Mouse (Mus musculus) lung, embryonic 16.5 days (tissue): ENCODE measurements around the gene Sema7a. TPM values are rescaled to one million over a fixed set of nuclear protein-coding genes. Genes with fewer than 3 reads are reported as not detected.
A peak's percentile ranks its signal among the peaks of the same experiment; 100 is the strongest.

Experiments used
- ATAC-seq: fragments of 200-750 bp; cut with Nextera tagmentation; 2 replicates; pipeline ENCODE4 v1.8.0; 2017; ENCODE audit warnings: low read depth, mild to moderate bottlenecking, moderate library complexity
- H3K27ac ChIP-seq: fragments of 300-500 bp; sonication (generic); 2 replicates; pipeline ENCODE4 v1.5.1; 2014; ENCODE audit warnings: mild to moderate bottlenecking, control low read depth, low read length
- H3K27me3 ChIP-seq: fragments of 300-500 bp; sonication (generic); 2 replicates; pipeline ENCODE4 v1.6.1; 2014; ENCODE audit warnings: low read depth, low read length, mixed read lengths; ENCODE audit not compliant: control insufficient read depth, insufficient read depth
- H3K36me3 ChIP-seq: fragments of 300-500 bp; sonication (generic); 2 replicates; pipeline ENCODE4 v1.6.1; 2014; ENCODE audit warnings: low read length; ENCODE audit not compliant: control insufficient read depth, insufficient read depth
- H3K4me1 ChIP-seq: fragments of 300-500 bp; sonication (generic); replicated peaks from 2 replicates; pipeline ENCODE4 v1.6.1; 2014; ENCODE audit warnings: low read length, mixed read lengths; ENCODE audit not compliant: control insufficient read depth, insufficient read depth
- H3K4me2 ChIP-seq: fragments of 300-500 bp; sonication (generic); 2 replicates; pipeline ENCODE4 v1.6.1; 2014; ENCODE audit warnings: low read depth, low read length, control low read depth
- H3K4me3 ChIP-seq: fragments of 300-500 bp; sonication (generic); 2 replicates; pipeline ENCODE4 v1.5.1; 2014; ENCODE audit warnings: mild to moderate bottlenecking, low read length, control low read depth
- H3K9ac ChIP-seq: fragments of 300-500 bp; sonication (generic); 2 replicates; pipeline ENCODE4 v1.6.1; 2014; ENCODE audit warnings: low read length, control low read depth
- H3K9me3 ChIP-seq: fragments of 300-500 bp; sonication (generic); 2 replicates; pipeline ENCODE4 v1.6.1; 2016; ENCODE audit warnings: low read length; ENCODE audit not compliant: control insufficient read depth
- WGBS: fragments of 180-500 bp; shearing (Covaris S2); extraction: QIAGEN DNeasy Blood & Tissue Kit; methylation state at CpG from one replicate; pipeline ENCODE4 v1.1.7; 2014; 5-methylcytosine and 5-hydroxymethylcytosine counted together
- polyA plus RNA-seq: library from polyadenylated mRNA; unstranded; fragments of >200 nt; fragmentation: Nextera tagmentation; extraction: Ambion mirVana; gene quantifications from 2 replicates; pipeline ENCODE4 v1.2.1, GENCODE M21; 2015

The Sema7a gene
- polyA plus RNA-seq, 1 experiment from 2014 or later, result 0.74 TPM

- H3K4me1 ChIP-seq, result peaks cover 6% of the 10 kb centered on the region; the same call in 1 of the 2 replicates
- ATAC-seq, result peak; percentile 100
- H3K36me3 ChIP-seq, result peaks cover 3% of the 10 kb centered on the region; the same call in 1 of the 2 replicates
- H3K27ac ChIP-seq, result peak within 1 kb of the TSS; percentile 62
- H3K9ac ChIP-seq, result peak within 1 kb of the TSS; percentile 82
- WGBS, result 2% methylated on average over 47 of the region's 47 CpGs
- H3K27me3 ChIP-seq, result no peaks in the 10 kb centered on the region
- H3K4me2 ChIP-seq, result peak within 1 kb of the TSS; percentile 79
- H3K4me3 ChIP-seq, result peak within 1 kb of the TSS; percentile 67
- H3K9me3 ChIP-seq, result no peaks in the 10 kb centered on the region
Observed at GRCm38 (mm10) chr9:57910254-57911160, 29.4 kb upstream of the Sema7a start, which contains the start of gene Ubl7. Ubl7 (plus strand) TSS chr9:57910979.

- WGBS, result 93% methylated on average over 5 of the region's 5 CpGs
- Histone ChIP-seq H3K36me3 (peaks cover 4% of the 10 kb centered on the region; the same call in 1 of the 2 replicates), H3K27ac (no peak overlapping the region), H3K27me3 (no peaks in the 10 kb centered on the region), H3K4me2 (no peak overlapping the region), H3K4me1 (peaks cover 6% of the 10 kb centered on the region; the same call in 1 of the 2 replicates), H3K4me3 (no peak overlapping the region), H3K9me3 (no peaks in the 10 kb centered on the region), H3K9ac (no peak overlapping the region)
- ATAC-seq, result no peak
Observed at GRCm38 (mm10) chr9:57912571-57912970, 27.3 kb upstream of the Sema7a start.

- Histone ChIP-seq H3K36me3 (peaks cover 50% of the 10 kb centered on the region), H3K27ac (no peak overlapping the region), H3K9me3 (no peaks in the 10 kb centered on the region), H3K9ac (no peak overlapping the region), H3K4me2 (no peak overlapping the region), H3K4me3 (no peak overlapping the region), H3K4me1 (no peaks in the 10 kb centered on the region), H3K27me3 (no peaks in the 10 kb centered on the region)
- 89% methylated on average over 9 of the region's 9 CpGs for WGBS
- no peak for ATAC-seq
Observed at GRCm38 (mm10) chr9:57921491-57922060, 18.3 kb upstream of the Sema7a start.

- Histone ChIP-seq H3K27ac (no peak overlapping the region), H3K9me3 (no peaks in the 10 kb centered on the region), H3K4me1 (no peaks in the 10 kb centered on the region), H3K9ac (no peak overlapping the region), H3K4me2 (no peak overlapping the region), H3K27me3 (no peaks in the 10 kb centered on the region), H3K36me3 (peaks cover 54% of the 10 kb centered on the region), H3K4me3 (no peak overlapping the region)
- ATAC-seq, result no peak
- WGBS, result 91% methylated on average over 5 of the region's 5 CpGs
Observed at GRCm38 (mm10) chr9:57922381-57922780, 17.5 kb upstream of the Sema7a start.

GRCm38 (mm10) chr9:57923046-57923445 is 16.9 kb upstream of the Sema7a start:
- WGBS, result 90% methylated on average over 3 of the region's 3 CpGs

GRCm38 (mm10) chr9:57931166-57931767 is 8.6 kb upstream of the Sema7a start:
- H3K9me3 ChIP-seq, result no peaks in the 10 kb centered on the region
- 56% methylated on average over 5 of the region's 5 CpGs for WGBS
- no peaks in the 10 kb centered on the region; the same call in 1 of the 2 replicates for H3K4me1 ChIP-seq
- no peak overlapping the region for H3K9ac ChIP-seq
- H3K27me3 ChIP-seq, result no peaks in the 10 kb centered on the region
- peaks cover 18% of the 10 kb centered on the region; the same call in 1 of the 2 replicates for H3K36me3 ChIP-seq
- no peak overlapping the region for H3K4me2 ChIP-seq
- ATAC-seq, result peak; percentile 74
- H3K4me3 ChIP-seq, result no peak overlapping the region
- peak overlapping the region; percentile 76 for H3K27ac ChIP-seq

More at GRCm38 (mm10) chr9:57923046-57923445, 16.9 kb upstream of the Sema7a start:
- Histone ChIP-seq H3K4me2 (no peak overlapping the region), H3K4me1 (no peaks in the 10 kb centered on the region), H3K27ac (no peak overlapping the region), H3K4me3 (no peak overlapping the region), H3K9ac (no peak overlapping the region), H3K27me3 (no peaks in the 10 kb centered on the region), H3K36me3 (peaks cover 57% of the 10 kb centered on the region), H3K9me3 (no peaks in the 10 kb centered on the region)
- no peak for ATAC-seq

- no peak overlapping the region for H3K9ac ChIP-seq
- no peaks in the 10 kb centered on the region for H3K9me3 ChIP-seq
- peaks cover 12% of the 10 kb centered on the region; the same call in 1 of the 2 replicates for H3K36me3 ChIP-seq
- no peak for ATAC-seq
- no peaks in the 10 kb centered on the region; the same call in 1 of the 2 replicates for H3K4me1 ChIP-seq
- H3K27me3 ChIP-seq, result peaks cover 2% of the 10 kb centered on the region; the same call in 1 of the 2 replicates
- H3K27ac ChIP-seq, result peak overlapping the region; percentile 76; the same call in 1 of the 2 replicates
- H3K4me3 ChIP-seq, result no peak overlapping the region
- H3K4me2 ChIP-seq, result no peak overlapping the region
- 66% methylated on average over 3 of the region's 3 CpGs for WGBS
Observed at GRCm38 (mm10) chr9:57932253-57932652, 7.7 kb upstream of the Sema7a start.

- Histone ChIP-seq H3K4me3 (no peak overlapping the region), H3K27me3 (peaks cover 2% of the 10 kb centered on the region; the same call in 1 of the 2 replicates), H3K4me2 (no peak overlapping the region), H3K9ac (no peak overlapping the region), H3K27ac (no peak overlapping the region), H3K36me3 (peaks cover 8% of the 10 kb centered on the region; the same call in 1 of the 2 replicates), H3K9me3 (no peaks in the 10 kb centered on the region), H3K4me1 (no peaks in the 10 kb centered on the region; the same call in 1 of the 2 replicates)
- ATAC-seq, result no peak
- WGBS, result 66% methylated on average over 6 of the region's 6 CpGs
Observed at GRCm38 (mm10) chr9:57932831-57933602, 6.9 kb upstream of the Sema7a start.
